Mouse (Mus musculus): ENCODE data around the gene Bfsp2. TPM values are rescaled to one million over a fixed set of nuclear protein-coding genes. Genes with fewer than 3 reads are reported as not detected.

Bfsp2 gene
- total RNA-seq, 2 experiments from 2014 or later: 3.5 to 4.3 TPM

GRCm38 (mm10) chr9:103391796-103392372 lies 88.3 kb downstream of the Bfsp2 start:
- intact Hi-C loops (cut with DNase I): no loop called here
- DNase-seq (ENCODE audit: low spot score in 2 of 2): no peak

DNA sequence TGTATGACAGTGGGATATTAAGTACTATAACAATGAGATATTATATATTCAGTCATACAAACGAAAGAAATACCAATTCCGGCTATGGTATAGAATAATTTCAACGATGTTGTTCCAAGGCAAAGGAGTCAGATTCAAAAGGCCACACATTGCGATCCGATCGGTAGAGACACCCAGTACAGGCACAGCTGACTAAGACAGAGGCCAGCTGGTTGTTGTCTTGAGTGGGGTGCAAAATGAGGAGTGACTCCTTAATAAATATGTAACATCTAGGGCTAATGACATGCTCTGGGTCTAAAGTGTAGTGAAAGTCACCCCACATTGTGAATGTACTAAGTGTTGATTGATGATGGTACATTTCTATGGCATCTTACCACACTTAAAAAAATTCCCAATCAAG lies 91.0 kb downstream of the Bfsp2 start:
- DNase-seq (ENCODE audit: low spot score in 2 of 2): no peak
- intact Hi-C loops (cut with DNase I): no loop called here

DNA sequence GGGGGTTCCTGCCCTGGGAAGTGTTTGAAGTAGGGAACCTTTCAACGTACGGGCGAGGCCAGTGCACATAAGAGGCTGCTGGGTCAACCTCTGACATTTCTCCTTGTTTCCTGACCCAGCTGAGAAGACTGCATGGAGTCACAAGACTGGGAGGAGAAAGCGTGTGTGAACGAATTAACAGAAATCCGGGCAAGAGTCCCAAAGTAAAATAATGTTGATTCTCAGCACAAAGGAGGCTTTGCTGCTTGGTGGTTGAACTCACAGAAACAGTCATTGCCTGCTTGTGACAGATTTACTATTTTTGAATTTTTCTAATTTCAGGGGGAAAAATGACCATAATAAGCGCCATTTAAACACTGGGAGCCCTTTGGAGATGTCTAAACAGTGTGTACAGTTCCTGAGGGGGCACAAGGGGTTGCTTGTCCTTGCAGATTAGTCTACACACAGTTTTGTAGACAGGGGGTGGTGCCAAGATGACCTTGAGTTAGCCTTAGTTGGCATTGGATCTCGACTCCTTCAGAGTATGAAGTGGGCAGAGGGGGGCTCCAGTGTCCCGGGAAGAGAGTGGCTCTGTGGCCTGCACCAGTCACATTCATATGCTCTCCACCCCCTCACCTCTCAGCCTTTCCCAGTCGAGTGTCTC lies 93.1 kb downstream of the Bfsp2 start:
- intact Hi-C loops (cut with DNase I): no loop called here
- DNase-seq (ENCODE audit: low spot score in 2 of 2): no peak

DNA sequence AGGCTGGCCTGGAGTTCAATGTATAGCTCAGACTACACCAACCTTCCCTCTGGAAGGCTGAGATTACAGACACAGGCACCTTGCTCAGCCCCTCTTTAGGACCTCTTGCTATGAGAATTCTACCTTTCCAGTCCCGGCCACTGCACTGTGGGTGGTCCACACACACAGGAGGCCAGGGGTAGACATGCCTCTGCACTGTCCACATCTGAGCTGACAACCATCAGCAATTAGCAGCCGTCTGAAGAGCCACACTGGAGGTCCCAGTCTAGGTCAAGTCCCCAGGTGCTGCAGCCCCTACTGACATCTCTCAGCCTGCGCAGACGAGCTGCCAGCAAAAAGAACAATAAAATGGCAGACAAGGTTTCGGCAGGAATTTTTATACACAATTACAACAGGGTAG lies 93.6 kb downstream of the Bfsp2 start:
- DNase-seq (ENCODE audit: low spot score in 2 of 2): no peak
- intact Hi-C loops (cut with DNase I): no loop called here

- DNase-seq (ENCODE audit: low spot score in 2 of 2): no peak
- intact Hi-C loops (cut with DNase I): no loop called here
Measured at GRCm38 (mm10) chr9:103385600-103385999, 94.6 kb downstream of the Bfsp2 start.

- no peak for DNase-seq (ENCODE audit: low spot score in 2 of 2)
- intact Hi-C loops (cut with DNase I): no loop called here
Measured at GRCm38 (mm10) chr9:103384141-103384796, 96.0 kb downstream of the Bfsp2 start.

GRCm38 (mm10) chr9:103383576-103383975 lies 96.6 kb downstream of the Bfsp2 start:
- intact Hi-C loops (cut with DNase I): no loop called here
- no peak for DNase-seq (ENCODE audit: low spot score in 2 of 2)

DNA sequence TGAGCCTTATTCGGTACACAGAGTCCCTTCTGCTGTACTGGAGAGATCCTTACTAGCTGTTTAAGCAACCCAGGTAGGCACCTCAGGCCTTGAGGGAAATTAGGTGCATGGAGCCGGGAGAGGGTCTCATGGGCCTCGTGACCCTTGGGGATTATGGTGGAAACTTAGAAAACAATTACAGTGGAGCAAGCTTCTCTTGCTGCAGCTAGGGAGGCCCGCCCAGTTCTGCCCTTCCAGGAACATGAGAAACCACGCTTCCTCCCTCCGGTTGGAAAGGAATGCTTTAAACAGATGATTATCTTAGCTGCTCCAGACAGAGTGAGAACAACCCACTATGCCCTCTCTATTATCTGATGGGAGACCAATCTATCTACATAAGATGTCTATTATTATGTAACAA lies 97.2 kb downstream of the Bfsp2 start:
- DNase-seq (ENCODE audit: low spot score in 2 of 2): no peak
- intact Hi-C loops (cut with DNase I): no loop called here

GRCm38 (mm10) chr9:103380566-103380965 lies 99.7 kb downstream of the Bfsp2 start:
- intact Hi-C loops (cut with DNase I): no loop called here

DNA sequence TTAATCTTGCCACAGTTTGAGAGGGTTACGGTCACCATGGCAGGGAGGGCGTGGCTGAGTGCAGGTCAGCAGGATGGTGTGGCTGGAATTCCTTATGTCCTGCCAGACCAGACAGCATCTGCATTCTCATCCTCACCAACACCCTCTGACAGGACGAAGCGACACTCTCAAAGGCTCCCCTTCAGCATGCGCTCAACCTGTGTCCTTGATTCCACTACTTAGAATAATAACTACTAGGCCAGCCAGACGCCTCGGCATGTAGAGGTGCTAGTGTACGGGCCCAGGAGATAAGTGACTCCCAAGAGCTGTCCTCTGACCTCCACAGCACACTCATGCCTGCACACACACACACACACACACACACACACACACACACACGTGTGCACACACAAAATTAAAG lies 101.0 kb downstream of the Bfsp2 start:
- DNase-seq (ENCODE audit: low spot score in 2 of 2): no peak
- intact Hi-C loops (cut with DNase I): no loop called here

More at GRCm38 (mm10) chr9:103380566-103380965, 99.7 kb downstream of the Bfsp2 start:
- DNase-seq (ENCODE audit: low spot score in 2 of 2): no peak

GRCm38 (mm10) chr9:103378686-103379085 lies 101.5 kb downstream of the Bfsp2 start:
- intact Hi-C loops (cut with DNase I): no loop called here
- no peak for DNase-seq (ENCODE audit: low spot score in 2 of 2)

DNA sequence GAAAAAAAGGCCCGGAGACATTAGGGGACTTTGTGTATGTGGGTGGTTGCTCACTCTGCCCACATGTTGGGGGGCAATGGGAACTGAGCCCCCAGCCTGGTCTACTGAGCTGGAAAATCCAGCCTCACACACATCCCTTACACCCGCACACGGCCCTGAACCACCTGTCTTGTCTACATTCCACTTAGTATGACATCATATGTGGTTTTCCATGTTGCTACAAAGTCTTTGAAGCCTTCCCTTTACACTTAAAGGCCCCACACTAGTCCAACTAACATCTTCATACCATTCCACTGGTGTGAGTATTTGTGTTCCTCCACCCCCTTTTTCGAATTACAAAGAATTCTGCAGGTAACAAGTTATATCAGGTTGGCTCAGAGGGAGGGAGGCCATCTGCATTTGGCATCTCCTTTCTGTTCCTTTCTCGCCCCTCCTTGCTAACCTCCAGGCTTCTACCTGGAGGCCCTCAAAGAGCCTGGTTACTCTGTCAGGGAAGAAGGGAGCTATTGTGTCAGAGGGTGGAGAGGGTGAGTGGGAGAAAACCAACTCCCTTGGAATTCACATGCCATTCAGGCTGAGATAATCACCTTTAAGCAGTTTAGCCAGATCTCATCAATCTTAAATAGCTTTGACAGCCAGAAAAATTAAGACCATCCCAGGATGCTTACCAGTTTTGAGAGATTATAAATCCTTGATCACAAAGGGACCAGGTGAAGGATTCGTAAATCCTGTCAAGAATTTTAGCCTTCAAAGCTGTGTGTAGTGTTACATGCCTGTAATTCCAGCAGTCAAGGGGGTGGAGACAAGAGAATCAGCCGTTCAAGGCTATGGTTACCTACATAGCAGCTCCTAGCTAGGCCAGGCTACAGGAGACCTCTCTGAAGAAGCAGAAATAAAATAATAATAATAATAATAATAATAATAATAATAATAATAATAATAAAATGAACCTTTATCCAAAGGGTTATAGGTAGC lies 103.6 kb downstream of the Bfsp2 start:
- intact Hi-C loops (cut with DNase I): no loop called here
- no peak for DNase-seq (ENCODE audit: low spot score in 2 of 2)

Other genes starting within 250 kb of the Bfsp2 start
- gene Trf, start 250.0 kb downstream of the Bfsp2 start, total RNA-seq (2021): 100 to 1,000 TPM; 136 to 214 TPM
- under 1 TPM in 1 of 2 experiments, not detected in 1; 0.74 TPM for gene 1300017J02Rik, start 175.3 kb downstream of the Bfsp2 start, total RNA-seq (2021)
- 10 to 100 TPM; 16.6 to 24.5 TPM for gene Topbp1, start 175.2 kb downstream of the Bfsp2 start, total RNA-seq (2021)
- gene Cdv3, start 114.6 kb downstream of the Bfsp2 start, total RNA-seq (2021): 10 to 100 TPM; 74.8 to 82.9 TPM